Mouse (Mus musculus) splenic B cell, adult 2 months (primary cell): ENCODE data around the gene Rdh5.

Source experiments
- DNase-seq: peaks from one replicate; pipeline ENCODE4 v3.0.0-alpha.2; 2011; ENCODE audit warnings: low read depth, low spot score
- H3K27me3 ChIP-seq: 2 replicates; pipeline ENCODE4 v1.6.1; 2012; ENCODE audit warnings: mild to moderate bottlenecking, low read length, moderate library complexity, mixed read lengths; ENCODE audit not compliant: control insufficient read depth, poor library complexity, insufficient read depth, severe bottlenecking
- H3K36me3 ChIP-seq: 2 replicates; pipeline ENCODE4 v1.6.1; 2012; ENCODE audit warnings: mild to moderate bottlenecking, low read length, moderate library complexity, mixed read lengths; ENCODE audit not compliant: control insufficient read depth, poor library complexity, insufficient read depth, severe bottlenecking

Gene Rdh5

DNA sequence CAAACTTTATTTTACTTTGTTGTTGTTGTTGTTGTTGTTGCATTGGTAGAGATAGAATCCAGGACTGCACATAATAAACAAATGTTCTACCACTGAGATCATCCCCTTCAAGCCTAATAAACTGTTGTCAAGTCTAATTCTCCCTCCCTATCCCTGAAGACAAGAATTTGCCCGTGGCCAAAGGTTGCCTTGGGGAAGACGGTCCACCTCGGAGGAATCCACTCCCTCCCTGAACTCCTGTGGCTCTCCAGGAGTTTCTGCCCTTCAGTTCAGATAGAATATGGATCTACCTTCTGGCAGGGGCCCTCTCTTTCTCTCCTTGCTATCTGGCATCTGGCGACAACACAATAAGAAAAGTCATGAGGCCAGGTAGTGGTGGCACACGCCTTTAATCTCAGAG lies 17.9 kb downstream of the Rdh5 start:
- no peak for DNase-seq
- no peaks in the 10 kb centered on the region for H3K36me3 ChIP-seq
- H3K27me3 ChIP-seq: peaks cover 1% of the 10 kb centered on the region; the same call in 1 of the 2 replicates

GRCm38 (mm10) chr10:128902409-128902988 lies 20.2 kb downstream of the Rdh5 start:
- H3K27me3 ChIP-seq: no peaks in the 10 kb centered on the region
- no peaks in the 10 kb centered on the region for H3K36me3 ChIP-seq
- DNase-seq: no peak

- no peaks in the 10 kb centered on the region for H3K27me3 ChIP-seq
- no peak for DNase-seq
- no peaks in the 10 kb centered on the region for H3K36me3 ChIP-seq
These were observed 21.3 kb downstream of the Rdh5 start for GRCm38 (mm10) chr10:128901409-128901808.

- Histone ChIP-seq H3K36me3 (no peaks in the 10 kb centered on the region), H3K27me3 (peaks cover 3% of the 10 kb centered on the region)
- no peak for DNase-seq
These were observed 22.0 kb downstream of the Rdh5 start, which contains the start of gene Cd63 for GRCm38 (mm10) chr10:128900698-128901097. Gene Cd63, plus strand, starts transcription at chr10:128900989.

GRCm38 (mm10) chr10:128899759-128900490 lies 22.8 kb downstream of the Rdh5 start:
- no peaks in the 10 kb centered on the region for H3K36me3 ChIP-seq
- peaks cover 4% of the 10 kb centered on the region for H3K27me3 ChIP-seq
- no peak for DNase-seq

DNA sequence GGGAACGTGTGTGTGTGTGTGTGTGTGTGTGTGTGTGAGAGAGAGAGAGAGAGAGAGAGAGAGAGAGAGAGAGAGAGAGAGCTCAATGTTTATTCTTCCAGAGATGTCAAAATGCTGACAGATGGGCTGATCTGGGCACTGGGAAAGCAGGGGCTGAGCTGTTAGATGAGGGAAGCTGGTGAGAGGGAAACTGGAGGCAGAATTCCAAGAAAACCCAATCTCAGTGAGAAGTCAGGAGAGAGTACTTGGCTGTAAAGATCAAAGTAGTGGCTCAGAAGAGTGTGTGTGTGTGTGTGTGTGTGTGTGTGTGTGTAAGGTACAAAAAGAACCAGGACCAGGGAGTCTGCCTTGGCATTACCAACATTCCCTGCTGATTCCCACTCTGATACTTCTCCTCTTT lies 25.2 kb downstream of the Rdh5 start:
- H3K36me3 ChIP-seq: no peaks in the 10 kb centered on the region
- peaks cover 4% of the 10 kb centered on the region for H3K27me3 ChIP-seq
- no peak for DNase-seq

GRCm38 (mm10) chr10:128896807-128897206 lies 25.9 kb downstream of the Rdh5 start:
- peaks cover 4% of the 10 kb centered on the region for H3K27me3 ChIP-seq
- DNase-seq: no peak
- H3K36me3 ChIP-seq: no peaks in the 10 kb centered on the region

GRCm38 (mm10) chr10:128895952-128896693 lies 26.6 kb downstream of the Rdh5 start:
- peaks cover 4% of the 10 kb centered on the region for H3K27me3 ChIP-seq
- no peak for DNase-seq

DNA sequence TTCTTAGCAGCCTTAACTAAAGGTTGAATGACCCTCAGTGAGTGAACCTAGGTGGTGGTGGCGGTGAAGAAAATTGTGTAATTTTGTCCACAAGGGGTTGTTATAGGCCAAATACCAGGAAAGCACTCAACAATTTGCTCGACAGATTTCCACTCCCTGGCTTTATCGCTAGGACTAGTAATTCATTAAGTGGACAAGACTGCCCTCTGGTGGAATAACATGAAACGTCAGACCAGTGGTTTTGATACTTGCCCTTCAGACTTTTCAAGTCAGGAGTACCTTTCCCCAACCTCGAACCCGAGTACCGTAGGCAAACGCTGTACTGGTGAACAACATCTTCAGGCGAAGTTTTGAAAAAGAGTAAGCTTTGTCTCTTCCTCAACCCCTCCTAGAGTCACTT lies 27.3 kb downstream of the Rdh5 start:
- DNase-seq: peak; percentile 92
- Histone ChIP-seq H3K27me3 (peaks cover 4% of the 10 kb centered on the region), H3K36me3 (no peaks in the 10 kb centered on the region)

More at GRCm38 (mm10) chr10:128895952-128896693, 26.6 kb downstream of the Rdh5 start:
- H3K36me3 ChIP-seq: no peaks in the 10 kb centered on the region

DNA sequence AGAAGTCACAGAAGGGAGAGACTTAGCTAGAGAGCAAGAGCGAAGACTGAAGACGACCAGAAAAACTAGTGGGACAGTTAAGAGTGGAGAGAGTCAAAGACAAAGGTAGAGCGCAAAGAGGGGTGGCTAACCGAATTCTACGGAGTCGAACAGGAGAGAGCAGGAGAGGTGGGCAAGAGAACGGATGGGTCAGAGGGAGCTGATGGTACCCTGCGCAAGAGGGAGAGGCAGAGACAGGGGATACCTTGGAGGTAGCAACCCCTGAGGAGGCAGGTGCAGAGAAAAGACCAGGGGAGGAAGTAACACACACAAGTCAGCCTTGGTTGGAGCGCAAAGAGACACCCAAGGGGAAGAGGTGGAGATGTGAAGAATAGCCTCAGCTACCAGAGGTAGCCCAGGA lies 30.4 kb downstream of the Rdh5 start:
- DNase-seq: peak; percentile 48
- Histone ChIP-seq H3K36me3 (peaks cover 3% of the 10 kb centered on the region), H3K27me3 (peaks cover 4% of the 10 kb centered on the region)

DNA sequence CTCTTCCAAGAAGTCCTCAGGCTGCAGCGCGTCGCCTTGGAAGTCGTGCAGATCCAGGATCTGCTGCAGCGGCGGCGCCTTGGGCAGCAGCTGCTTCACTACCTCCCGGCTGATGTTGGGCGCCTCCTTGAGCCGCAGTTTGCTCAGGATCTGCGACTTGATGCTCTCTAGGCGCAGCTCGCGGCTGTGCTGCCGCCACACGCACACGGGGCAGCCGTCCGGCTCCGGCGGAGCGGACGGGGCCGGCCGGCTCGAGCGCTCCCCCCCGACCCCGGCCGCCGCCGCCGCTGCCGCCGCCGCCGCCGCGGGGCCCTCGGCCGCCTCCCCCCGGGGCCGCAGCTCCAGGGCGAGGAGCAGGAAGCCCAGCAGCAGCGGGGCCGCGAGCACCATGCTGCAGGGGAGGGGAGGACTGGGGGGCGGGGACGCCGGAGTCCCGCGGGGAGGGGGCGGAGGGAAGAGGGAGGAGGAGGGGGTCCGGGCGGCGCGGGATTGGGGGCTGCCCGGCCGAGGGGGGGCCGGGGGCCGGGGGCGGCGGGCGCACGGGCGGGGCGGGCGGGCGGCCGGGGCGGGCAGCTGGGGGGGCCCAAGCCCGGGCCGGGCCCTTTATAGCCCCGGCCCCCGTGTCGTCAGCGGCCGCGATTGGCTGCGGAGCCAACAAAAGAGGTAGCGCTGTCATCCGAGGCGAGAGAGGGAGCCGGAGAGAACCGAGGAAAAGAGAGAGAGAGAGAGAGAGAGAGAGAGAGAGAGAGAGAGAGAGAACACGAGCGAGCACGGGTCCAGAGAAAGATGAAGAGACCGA lies 31.2 kb downstream of the Rdh5 start, which contains the start of gene Gdf11:
TSS of gene Gdf11 (minus strand) at position 423 of the 799 bp plus-strand sequence.
- DNase-seq: peak; percentile 72
- Histone ChIP-seq H3K36me3 (peaks cover 3% of the 10 kb centered on the region), H3K27me3 (peaks cover 4% of the 10 kb centered on the region)

- Histone ChIP-seq H3K36me3 (peaks cover 3% of the 10 kb centered on the region), H3K27me3 (peaks cover under 1% of the 10 kb centered on the region; the same call in 1 of the 2 replicates)
- DNase-seq: peak; percentile 42
These were observed 32.0 kb downstream of the Rdh5 start for GRCm38 (mm10) chr10:128890383-128891295.

GRCm38 (mm10) chr10:128889846-128890245 lies 32.8 kb downstream of the Rdh5 start:
- DNase-seq: no peak
- peaks cover 3% of the 10 kb centered on the region for H3K36me3 ChIP-seq
- no peaks in the 10 kb centered on the region for H3K27me3 ChIP-seq
